Mouse (Mus musculus) R1 (cell line): ENCODE results near the gene Znfx1.

Source experiments
- DNase-seq: peaks from one replicate; pipeline ENCODE4 v3.0.0-alpha.2; 2018; ENCODE audit warnings: low read depth, low spot score

Znfx1 gene

GRCm38 (mm10) chr2:167071641-167072601 lies 9.1 kb upstream of the Znfx1 start:
- DNase-seq: peak; percentile 98

DNA sequence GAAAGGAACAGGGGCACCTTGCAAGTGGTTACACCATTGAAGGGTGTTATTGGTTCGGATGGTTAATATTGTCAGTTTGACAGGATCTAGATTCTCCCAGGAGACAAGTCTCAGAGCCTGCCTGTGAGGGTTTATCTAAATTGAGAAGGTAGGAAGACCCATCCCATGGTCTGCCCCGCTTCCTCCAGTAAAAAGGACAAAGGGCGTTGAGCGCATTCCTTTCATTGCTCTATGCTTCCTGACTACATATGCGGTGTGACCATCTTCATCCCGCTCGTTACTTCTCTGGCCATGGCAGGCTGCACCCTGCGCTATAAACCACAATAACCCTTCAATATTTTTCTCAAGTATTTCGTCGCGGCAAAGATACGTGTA lies 8.4 kb upstream of the Znfx1 start:
- peak; percentile 52 for DNase-seq

GRCm38 (mm10) chr2:167070341-167070740 lies 7.5 kb upstream of the Znfx1 start:
- DNase-seq: no peak

GRCm38 (mm10) chr2:167067575-167067974 lies 4.8 kb upstream of the Znfx1 start:
- no peak for DNase-seq

DNA sequence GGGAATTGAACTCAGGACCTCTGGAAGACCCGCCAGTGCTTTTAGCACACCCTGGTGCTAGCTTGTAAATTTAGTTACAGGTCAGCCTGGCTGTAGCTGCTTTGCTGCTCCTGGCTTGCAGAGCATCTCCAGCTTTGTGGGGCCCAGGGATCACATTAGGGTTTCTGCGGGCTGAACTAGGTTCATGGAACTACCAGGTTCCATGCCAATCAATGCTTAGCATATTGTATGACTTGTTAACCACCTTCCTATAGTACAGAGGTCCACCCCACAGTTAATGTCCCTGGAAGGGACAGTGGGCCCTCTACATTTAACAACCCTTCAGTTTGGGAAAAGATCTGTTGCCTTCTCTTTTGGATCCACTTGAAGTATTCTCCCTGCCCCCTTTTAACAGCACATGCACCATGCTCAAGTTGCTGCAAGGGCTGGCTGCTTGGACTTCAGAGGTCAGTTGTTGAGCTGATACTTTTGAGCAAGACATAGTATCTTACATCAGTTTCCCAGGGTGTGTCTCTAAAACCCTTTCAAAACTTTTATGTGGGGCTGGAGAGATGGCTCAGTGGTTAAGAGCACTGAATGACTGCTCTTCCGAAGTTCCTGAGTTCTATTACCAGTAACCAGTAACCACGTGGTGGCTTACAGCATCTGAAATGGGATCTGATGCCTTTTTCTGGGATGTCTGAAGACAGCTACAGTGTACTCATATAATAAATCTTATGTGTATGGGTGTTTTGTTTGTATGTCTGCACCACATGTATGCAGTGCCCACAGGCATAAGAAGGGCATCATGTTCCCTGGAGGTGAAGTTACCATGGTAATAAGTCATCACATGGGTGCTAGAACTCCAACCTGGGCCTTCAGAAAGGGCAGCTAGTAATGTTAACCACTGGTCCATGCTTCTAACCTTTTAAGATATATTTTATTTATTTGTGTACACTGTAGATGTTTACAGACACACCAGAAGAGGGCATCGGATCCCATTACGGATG lies 4.0 kb upstream of the Znfx1 start:
- DNase-seq: peak; percentile 82

- DNase-seq: peak; percentile 69
These were observed 3.2 kb upstream of the Znfx1 start for GRCm38 (mm10) chr2:167066031-167066430.

GRCm38 (mm10) chr2:167064601-167065295 lies 1.9 kb upstream of the Znfx1 start:
- DNase-seq: peak; percentile 69

DNA sequence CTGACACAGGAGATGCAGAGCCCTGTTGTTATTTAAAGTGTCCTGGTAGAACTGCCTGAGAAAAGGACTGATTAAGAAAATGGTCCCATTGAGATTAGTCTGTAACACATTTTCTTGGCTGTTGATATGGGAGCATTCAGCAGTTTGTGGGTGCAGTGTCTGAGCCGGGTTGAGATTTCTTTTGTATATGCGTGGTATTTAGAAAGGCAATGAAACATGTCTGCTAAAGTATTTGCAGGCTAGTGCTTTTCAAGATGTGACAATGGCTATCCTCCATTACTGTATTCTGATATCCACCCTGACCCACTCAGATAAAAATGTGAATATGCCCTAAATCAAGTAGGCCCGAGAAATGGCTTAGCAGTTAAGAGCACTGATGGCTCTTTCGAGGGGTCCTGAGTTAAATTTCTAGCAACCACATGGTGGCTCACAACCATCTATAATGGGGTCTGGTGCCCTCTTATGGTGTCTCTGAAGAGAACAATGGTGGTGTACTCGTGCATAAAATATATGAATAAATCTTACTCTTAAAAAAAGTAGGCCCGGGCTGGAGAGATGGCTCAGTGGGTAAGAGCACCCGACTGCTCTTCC lies 1.2 kb upstream of the Znfx1 start:
- peak; percentile 41 for DNase-seq

- DNase-seq: peak; percentile 92
These were observed 311 bp downstream of the Znfx1 start for GRCm38 (mm10) chr2:167062497-167062911.

- no peak for DNase-seq
These were observed 1.3 kb downstream of the Znfx1 start for GRCm38 (mm10) chr2:167061381-167062034.

DNA sequence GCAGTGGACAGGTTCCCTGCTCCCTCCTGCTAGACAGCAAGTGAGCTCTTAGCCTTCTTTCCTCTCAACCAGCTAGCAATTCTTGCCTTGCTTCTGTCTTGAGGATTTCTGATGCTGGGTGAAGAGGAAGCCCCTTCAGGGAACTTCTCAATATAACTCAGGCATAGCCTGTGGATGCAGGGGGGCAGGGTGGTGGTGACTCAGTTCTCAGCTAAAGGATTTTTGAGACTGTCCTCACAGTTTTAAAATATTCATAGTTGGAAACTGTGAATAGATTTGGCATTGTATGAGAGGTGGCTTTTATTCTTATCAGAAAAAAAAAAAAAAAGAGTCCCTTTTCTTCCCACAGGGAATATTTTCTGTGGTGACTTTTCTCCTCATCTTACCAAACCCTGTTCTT lies 2.1 kb downstream of the Znfx1 start:
- no peak for DNase-seq

DNA sequence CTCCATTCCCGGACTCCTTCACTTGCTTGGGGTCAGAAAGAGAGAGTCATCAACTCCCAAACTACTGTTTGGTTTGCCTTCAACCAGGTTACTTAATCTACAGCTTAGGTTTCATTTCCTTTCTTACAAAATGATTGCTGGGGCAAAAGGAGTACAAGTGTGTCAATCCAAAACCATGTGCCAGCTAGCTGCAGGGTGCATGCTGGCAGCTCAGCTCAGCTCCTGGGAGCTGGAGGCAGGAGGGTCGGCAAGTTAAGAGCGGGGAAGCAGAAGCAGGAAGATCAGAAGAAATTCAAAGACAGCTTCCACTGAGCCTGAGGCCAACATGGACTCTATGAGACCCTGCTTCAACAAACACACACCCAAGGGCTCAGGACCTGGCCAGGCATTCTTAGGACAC lies 2.5 kb downstream of the Znfx1 start:
- no peak for DNase-seq

GRCm38 (mm10) chr2:167059960-167060359 lies 2.9 kb downstream of the Znfx1 start:
- DNase-seq: no peak

- peak; percentile 81 for DNase-seq
These were observed 3.3 kb downstream of the Znfx1 start for GRCm38 (mm10) chr2:167059536-167059935.

GRCm38 (mm10) chr2:167058814-167059387 lies 3.9 kb downstream of the Znfx1 start:
- peak; percentile 98 for DNase-seq

DNA sequence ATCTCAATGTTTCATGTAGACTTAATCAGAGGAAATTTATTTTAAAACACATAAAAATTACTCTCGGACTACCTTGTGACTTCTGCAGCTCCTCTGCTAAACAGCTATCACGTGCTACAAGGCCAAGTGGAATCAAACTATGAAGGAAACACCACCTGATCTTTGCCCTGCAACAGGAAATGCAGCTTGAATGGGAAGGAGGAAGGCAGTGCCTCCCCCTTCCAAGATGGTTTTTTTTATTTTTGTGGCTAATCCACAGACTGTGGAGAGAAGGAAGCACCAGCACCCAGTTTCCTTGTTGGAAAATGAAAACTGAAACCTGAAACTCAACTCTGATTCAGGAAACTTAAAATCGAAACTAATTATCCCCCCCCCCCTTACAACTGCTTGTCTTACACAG lies 4.6 kb downstream of the Znfx1 start:
- DNase-seq: peak; percentile 72

- DNase-seq: no peak
These were observed 5.9 kb downstream of the Znfx1 start for GRCm38 (mm10) chr2:167056942-167057323.

DNA sequence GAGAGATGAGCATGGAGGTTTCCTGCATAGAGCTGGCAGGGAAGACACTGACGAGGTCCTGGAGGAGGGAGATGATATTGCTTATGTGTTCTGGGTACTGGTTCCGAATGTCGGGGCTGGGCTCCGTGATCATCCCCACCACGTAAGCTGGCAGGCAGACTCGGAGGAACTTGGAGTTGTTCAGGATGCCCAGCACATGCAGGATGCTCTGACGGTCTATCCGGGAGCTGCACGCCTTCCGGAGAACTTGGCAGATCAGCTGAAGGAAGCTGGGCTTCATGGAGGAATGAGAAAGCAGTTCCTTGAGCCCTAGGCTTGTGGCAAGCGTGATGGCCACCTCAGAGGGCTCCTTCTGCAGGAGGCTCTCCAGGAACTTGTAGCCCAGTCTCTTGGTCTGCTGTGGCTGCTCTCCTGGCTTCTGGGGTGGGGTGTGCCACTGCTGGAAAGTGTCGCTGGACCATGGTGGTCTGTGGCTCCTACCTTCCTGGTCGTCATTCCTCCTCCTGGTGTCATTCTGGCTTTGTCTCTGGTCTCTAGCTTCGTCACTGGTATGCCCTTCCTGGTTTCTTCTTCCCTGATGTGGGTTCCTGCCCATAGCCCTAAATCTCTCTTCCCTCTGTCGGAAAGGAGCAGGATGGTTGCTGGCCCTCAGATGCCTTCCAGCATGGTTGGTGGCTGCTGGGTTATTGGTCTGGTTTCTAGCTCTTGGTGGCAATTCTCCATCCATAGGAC lies 6.4 kb downstream of the Znfx1 start:
- DNase-seq: no peak

DNA sequence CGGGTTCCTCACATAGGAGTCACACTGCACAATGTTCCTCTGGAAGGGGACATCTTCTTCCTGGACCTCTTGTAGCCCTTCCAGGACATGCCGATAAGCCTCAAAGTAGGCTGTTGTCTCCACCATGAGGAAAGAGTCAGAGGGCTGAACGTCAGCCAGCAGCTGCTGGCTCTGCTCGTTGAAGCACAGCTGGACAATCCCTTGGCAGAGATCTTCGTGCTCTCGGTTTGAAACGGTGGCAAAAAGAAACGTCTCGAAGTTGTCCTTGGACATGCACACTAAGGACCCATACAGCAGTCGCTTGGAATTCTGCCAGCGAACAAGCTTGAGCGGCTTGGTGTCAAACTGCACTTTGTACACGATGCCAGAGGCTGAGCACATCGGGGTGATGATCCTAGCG lies 7.4 kb downstream of the Znfx1 start:
- DNase-seq: no peak
